Mouse (Mus musculus) stomach, postnatal 0 days (tissue): ENCODE data around the gene Creb5.

Experiments
- CTCF ChIP-seq: IDR thresholded peaks from 2 replicates; pipeline ENCODE4 v1.5.1; 2016; ENCODE audit warnings: antibody characterized with exemption, low read depth, mild to moderate bottlenecking, moderate library complexity
- EP300 ChIP-seq: optimal IDR thresholded peaks from 2 replicates; pipeline ENCODE3; 2016; ENCODE audit warnings: antibody characterized with exemption

DNA sequence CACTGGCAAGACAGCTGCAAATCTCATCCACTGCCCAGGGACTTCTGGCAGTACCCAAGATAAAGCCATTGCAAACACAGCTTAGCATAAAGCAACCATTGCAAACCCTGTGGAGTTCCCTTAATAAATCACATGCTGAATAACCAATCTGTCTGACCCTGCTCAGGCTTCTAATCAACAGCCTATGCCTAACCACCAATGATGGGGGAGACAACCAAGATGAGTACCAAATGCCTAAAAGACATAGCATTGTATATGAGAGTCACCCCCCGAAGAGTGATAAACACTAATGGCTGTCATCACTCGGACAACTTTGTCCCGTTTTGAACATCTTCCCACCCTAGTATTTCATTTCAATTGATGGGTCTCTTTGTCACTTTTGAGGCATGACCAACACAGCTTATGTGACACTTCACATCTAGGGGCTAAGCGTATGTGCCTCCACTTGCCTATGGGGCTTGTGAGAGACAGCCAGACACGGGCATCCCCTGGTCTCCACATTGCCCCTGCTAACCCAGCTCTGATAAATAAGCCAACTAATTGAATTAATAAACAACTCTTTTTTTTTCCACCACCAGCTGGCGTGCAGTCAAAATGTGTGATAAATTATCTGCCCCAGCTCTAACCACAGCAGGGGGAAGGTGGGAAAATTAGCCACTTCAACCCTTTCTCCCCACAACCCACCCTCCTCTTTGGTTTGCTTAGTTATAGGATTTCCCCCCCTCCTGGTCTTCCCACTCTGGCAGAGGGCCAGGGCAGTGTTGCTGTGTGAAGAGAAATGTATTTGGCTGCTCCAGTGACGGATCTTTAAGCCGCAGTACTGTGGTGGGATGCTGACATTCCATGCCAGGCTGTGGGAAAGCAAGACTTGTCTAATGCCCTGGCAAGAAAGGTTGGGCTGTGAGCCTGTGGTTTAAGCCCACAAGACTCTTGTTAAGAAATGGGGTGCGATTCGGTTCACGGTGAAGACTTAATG lies 376.1 kb downstream of the Creb5 start:
- no peak for TF ChIP-seq CTCF
- TF ChIP-seq EP300 = no peak
